Mouse (Mus musculus) heart, postnatal 4 days (tissue): ENCODE data around the gene Zfp985. TPM values are rescaled to one million over a fixed set of nuclear protein-coding genes. Genes with fewer than 3 reads are reported as not detected.
A peak's percentile ranks its signal among the peaks of the same experiment; 100 is the strongest.
"Not testable (repeated sequence)": the region's sequence is repeated elsewhere in the genome, so short reads cannot be mapped to it uniquely, and the experiment has no call there.

Source experiments
- DNase-seq: peaks from one replicate; pipeline ENCODE4 v3.0.0; 2021
- total RNA-seq, 2 experiments: library from RNA; stranded (reverse); gene quantifications; 2 replicates each; pipeline ENCODE4 v1.2.3; 2021

Gene Zfp985
- total RNA-seq, result under 1 TPM; 0.12 to 0.34 TPM

GRCm38 (mm10) chr4:147553071-147553470 lies at the start of gene Zfp985:
Zfp985 (plus strand) TSS chr4:147553277.
- not testable (repeated sequence) for DNase-seq

DNA sequence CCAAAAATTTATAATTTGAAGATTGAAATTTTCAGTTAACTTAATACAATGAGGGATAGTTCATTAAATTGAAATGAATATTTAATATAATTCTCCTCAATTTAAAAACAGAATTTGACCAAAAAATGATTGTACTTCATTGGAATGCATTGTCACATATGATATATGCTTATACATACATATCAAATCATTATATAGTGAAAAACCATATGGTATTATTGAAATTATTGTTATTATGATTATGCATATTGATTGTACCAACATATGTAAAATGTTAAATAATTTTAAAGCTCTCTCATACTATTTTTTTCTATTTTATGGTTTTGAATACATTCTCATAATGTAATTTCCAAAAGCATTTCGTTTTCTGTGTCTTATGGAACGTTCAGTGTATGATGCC lies 43.9 kb upstream of the Zfp985 start:
- DNase-seq, result no peak

DNA sequence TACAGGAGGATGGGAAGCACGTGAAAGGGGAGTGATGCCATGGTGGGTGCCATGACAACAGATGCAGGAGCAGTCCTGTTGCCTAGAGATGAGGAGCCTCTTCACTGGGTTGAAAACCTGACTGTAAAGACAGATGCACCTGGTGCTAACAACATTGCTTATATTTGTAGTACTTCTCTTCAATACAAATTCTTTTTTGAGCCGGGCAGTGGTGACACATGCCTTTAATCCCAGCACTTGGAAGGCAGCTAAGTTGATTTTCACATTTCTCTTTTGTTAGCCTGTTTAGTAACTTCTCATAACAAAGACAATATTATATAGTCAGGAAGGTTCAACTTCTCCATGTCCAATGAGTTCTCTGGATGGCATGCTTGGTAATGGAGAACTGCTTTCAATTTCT lies 34.1 kb upstream of the Zfp985 start:
- no peak for DNase-seq

DNA sequence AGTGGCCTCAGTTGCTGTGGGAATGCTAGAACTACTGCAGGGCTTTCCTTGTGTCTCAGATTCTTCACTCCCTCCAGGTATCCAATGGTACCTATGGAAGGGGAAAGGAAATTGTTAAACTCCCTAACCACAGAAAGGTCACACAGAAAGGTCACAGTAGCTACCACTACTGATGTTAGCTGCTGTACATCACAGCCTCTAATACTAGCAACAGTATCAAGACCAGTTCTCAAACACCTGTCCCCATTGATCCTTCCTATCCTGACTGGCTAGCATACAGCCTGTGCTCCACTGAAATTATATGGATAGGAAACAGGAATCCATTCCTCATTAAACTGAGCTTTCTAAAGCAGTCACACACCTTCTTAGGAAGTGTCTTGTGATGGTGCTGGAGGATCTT lies 33.0 kb upstream of the Zfp985 start:
- DNase-seq, result no peak

DNA sequence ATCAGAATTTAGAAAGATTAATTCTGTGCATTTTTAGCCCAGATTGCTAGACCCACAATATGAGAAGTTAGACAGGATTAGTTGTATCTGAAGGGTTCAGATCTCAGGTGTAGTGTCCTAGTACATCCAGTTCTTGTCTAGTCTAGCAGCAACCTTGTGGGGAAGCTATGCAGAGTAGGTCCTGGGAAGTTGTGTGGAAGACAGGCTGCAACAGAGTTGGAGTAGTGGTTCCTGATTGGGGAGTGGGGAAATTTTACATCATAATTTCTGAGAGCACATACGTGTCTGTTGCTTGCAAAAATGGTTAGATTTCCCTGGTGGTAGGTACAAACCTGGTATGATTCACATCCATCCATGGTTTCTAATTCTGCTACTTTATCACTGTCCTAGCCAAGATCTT lies 28.0 kb upstream of the Zfp985 start:
- DNase-seq, result no peak

DNA sequence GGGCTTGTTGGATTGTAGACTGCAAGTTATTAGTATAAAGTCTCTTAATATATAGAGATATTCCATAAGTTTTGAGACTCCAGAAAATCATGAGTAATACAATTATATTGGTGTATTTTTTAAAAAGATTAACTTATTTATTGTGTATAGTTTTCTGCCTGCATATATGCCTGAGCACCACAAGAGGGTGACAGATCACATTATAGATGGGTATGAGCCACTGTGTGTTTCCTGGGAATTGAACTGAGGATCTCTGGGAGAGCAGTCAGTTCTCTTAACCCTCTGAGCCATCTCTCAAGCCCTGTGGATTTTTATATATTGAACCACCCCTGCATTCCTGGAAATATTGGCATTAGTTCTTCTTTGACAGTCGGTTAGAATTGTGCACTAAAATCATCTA lies 22.7 kb upstream of the Zfp985 start:
- DNase-seq, result no peak

DNA sequence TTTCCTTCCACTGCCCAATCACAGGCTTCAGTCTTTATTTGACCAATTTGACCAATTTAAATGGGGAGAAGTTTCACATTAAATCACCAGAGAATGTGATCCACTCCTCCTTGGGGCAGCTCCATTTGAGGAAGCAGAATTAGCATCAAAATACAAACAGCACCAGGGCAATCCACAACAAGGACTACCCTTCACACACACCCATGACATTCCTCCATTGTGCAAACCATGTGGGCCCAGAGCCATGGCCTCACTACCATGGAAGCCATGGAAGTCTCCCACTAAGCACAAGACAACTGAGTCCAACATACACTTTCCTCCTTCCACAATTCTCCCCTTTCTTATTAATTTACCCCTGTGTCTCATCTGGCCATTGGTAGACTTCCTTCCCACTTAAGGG lies 17.2 kb upstream of the Zfp985 start:
- not testable (repeated sequence) for DNase-seq

DNA sequence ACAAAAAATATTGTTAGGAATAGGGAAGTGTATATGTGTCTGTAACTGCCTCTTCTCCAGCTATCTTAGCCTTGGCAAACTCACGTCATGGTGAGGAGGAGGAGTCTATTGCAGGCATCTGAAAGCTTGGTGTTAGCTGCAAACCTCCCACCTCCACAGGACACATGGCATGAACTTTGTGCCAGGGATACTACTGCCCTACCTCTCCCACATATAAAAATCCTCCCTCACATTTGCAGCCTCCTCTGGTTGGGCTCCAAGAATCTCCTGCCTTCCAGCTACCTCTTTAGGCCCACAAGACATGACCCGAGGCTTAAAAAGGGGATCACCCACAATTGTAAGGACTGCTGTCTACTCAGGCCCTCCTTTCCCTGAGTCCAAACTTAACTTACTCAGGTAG lies 15.4 kb upstream of the Zfp985 start:
- no peak for DNase-seq

DNA sequence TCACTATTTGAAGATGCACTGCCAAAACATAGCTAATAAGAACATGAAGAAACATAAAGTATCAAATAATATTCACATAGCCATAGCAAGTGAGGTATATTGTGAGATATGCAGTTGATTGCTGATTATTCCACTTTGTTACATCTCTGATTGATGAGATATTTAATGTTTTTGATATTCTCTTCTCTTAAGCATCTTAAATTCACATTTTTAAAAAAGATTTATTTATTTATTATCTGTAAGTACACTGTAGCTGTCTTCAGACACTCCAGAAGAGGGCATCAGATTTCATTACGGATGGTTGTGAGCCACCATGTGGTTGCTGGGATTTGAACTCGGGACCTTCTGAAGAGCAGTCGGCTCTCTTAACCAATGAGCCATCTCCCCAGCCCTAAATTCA lies 13.2 kb upstream of the Zfp985 start, which contains the start of gene Gm16503:
Gene Gm16503, plus strand, starts transcription at position 301 of the 400 bp plus-strand sequence.
- DNase-seq, result not testable (repeated sequence)

DNA sequence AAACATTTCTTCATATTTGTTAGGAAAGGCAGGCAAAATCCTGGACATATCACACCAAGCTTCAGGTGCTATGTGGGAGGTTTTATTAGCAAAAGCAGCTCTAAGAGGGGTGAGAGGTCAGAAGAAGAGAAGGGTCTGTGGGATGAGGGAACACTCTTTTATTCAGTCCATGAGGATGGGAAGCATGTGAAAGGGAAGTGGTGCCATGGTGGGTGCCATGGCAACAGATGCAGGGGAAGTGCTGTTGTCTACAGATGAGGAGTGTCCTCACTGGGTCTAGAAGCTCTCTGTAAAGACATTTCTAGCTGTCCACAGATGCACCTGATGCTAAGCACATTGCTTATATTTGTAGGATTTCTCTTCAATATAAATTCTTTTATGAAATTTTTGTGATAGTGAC lies 12.0 kb upstream of the Zfp985 start:
- DNase-seq, result no peak

GRCm38 (mm10) chr4:147554361-147554760 lies 1.3 kb downstream of the Zfp985 start:
- DNase-seq, result not testable (repeated sequence)

DNA sequence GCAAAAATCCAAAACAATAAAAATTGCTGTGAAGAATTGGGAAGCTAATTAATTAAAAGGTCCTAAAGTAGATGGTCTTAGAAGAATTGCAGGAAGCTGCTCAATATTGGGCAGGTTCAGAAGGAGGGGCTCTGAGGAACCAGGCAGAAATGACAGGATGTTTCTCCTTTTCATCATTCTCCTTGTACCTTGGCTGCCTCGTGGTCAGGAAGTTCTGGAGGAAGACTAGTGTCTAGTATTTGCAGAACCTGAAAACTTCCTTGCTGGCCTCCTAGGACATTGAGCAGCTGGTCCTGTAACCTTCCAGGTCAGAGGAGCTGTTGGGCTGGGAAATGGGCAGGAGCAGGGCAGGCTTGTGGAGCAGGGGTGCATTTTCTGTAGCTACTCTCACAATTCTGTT lies 3.8 kb downstream of the Zfp985 start:
- not testable (repeated sequence) for DNase-seq

GRCm38 (mm10) chr4:147558011-147558410 lies 4.9 kb downstream of the Zfp985 start:
- not testable (repeated sequence) for DNase-seq

GRCm38 (mm10) chr4:147559096-147559495 lies 6.0 kb downstream of the Zfp985 start:
- peak; percentile 34 for DNase-seq

DNA sequence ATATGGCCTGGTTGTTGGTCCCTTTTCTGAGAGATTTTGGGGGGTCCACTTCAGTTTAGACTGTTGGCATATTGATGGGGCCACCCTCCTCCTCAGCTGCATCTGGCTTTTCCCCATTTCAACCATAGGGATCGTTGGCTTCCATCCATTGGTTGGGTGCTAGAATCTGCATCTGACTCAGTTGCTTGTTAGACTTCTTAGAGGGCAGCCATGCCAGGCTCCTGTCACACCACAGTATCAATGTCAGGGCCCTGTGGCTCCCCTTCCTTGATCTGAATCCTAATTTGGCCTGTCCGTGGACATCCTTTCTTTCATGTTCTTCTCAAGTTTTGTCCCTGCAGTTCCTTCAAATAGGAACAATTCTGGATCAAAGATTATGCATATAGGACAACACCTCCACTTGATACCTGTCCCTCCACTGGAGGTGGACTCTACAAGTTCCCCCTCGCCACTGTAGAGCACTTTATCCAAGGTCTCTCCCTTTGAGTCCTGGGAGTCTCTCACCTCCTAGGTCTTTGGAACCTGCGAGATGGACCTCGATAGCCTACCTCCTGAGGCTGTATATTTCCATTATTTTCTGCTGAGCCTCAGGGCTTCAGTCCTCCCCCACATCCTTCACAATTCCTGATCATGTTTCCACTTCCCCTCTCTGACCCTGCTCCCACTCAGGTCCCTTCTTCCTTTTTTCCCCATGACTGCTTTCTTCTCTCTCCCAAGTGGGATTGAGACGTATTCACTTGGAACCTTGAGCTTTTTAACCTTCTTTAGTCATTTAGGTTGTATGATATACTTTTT lies 12.5 kb downstream of the Zfp985 start:
- no peak for DNase-seq

GRCm38 (mm10) chr4:147571156-147571555 lies 18.1 kb downstream of the Zfp985 start:
- DNase-seq, result not testable (repeated sequence)

GRCm38 (mm10) chr4:147579371-147579770 lies 26.3 kb downstream of the Zfp985 start:
- DNase-seq, result not testable (repeated sequence)

DNA sequence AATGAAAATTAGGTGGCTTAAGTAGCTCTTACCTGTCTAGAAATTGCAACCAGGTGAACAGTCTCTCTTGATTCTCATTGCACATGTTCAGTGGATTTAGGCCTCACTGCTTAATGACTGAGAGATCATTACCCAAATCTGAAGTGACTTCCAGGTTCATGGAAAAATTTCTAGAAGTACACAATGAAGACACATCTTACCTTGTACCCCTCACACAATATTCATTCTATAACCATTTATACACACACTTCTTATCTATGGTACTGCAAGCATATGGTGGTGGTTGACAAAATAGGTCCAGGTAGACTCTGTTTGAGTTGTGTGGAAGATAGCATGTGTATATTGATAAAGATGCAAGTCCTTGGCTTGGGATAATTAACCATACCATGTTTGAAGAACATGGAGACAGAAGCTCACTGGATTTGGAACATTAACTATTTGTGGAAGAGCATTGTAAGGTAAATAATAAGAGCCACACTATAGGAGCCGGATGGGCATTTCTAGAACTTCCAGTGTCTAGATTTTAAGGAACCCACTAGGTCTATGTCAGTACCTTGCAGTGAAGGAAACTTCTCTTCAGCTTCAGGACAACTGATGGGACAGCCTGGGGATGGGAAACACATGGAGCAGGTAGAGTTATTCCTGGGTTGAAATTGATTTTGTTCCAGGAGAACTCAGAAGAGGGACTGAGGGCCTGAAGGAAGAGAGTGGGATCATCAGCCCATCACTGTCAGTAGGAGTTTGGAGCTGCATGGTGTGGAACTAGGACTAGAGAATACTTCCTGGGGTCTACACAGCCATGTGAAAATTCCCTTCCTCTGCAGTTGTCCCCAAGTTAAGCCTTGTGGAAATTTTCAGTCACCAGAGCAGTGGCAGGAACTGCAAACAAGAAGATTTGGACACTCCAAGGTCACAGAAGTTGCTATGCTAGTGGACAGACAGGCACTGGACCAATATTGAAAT lies 33.7 kb downstream of the Zfp985 start:
- DNase-seq, result no peak

- not testable (repeated sequence) for DNase-seq
Measured at GRCm38 (mm10) chr4:147594630-147595029, 41.6 kb downstream of the Zfp985 start.

DNA sequence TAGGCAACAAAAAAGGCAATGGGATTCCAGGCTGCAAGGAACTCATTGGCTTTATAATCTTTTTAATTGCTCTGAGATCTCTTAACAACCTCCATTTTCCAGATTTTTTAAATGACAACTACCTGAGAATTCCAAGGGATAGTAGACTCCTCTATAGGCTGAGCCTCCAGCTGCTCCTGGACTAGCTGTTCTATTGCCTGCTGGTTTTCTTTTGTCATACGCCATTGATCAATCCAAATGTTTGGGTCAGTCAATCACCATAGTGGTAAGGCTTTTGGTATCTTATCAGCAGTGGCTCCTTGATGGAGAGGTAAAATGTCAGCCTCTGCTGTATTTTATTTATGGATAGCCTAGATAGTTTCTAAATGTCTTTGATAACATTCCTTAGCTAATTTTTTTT lies 44.6 kb downstream of the Zfp985 start:
- no peak for DNase-seq

GRCm38 (mm10) chr4:147598831-147599230 lies 45.8 kb downstream of the Zfp985 start:
- DNase-seq, result no peak

- DNase-seq, result no peak
Measured at GRCm38 (mm10) chr4:147601881-147602280, 48.8 kb downstream of the Zfp985 start.

GRCm38 (mm10) chr4:147603806-147604205 lies 50.7 kb downstream of the Zfp985 start:
- DNase-seq, result no peak
